Mouse (Mus musculus) urinary bladder, postnatal 10 days (tissue): ENCODE measurements around the gene Mcam.
A peak's percentile ranks its signal among the peaks of the same experiment; 100 is the strongest.

Experiments
- DNase-seq: peaks from one replicate; pipeline ENCODE4 v3.0.0; 2022; ENCODE audit warnings: low spot score

Mcam gene

GRCm38 (mm10) chr9:44134101-44134850 is at the start of gene Mcam:
Gene Mcam, plus strand, starts transcription at chr9:44134469.
- no peak for DNase-seq

GRCm38 (mm10) chr9:44084659-44085229 is 49.5 kb upstream of the Mcam start:
- peak; percentile 78 for DNase-seq

- no peak for DNase-seq
Observed at GRCm38 (mm10) chr9:44085276-44085675, 49.0 kb upstream of the Mcam start.

DNA sequence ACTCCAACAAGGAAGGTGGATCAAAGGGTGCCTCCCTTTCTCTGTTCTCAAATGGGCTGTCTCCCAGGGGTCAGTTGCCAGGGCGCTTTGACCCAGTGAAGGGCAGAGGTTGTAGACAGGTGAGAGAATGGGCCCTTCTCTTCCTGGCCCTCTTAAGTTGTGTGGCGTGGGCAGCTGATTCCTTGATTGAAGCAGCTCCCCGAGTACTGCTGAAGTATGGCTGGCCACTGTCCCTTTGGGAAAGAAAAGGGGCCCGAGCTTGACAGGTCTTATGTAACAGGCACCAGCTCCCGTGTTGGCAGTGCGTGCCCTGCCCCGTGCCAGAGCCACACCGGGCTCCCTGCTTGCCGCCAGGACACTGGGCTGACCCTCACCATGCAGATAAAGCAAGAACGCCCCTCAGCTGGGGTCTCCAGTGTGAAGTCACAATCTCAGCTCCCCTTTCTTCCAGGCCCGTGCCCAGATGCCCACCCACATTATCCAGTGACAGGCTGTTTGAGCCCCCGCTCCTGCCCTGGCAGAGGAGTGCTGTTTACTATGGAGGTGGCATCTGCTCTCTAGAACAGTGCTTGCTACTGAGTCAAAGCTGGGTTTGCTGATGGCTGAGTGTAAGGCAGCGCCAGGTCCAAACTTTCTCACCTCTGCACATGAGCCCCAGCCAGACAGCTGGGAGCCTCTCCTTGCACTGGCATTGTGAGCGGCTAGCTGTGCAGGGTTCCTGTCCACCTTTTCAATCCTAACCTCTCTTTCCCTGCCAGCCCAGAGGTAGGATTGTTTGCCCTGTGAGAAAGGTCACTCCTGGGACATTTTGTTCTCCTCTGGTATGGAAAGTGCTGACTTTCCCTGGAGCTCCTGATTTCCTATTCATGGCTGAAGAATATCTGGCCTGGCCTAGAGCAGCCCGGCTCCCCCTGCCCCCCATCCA is 48.3 kb upstream of the Mcam start:
- DNase-seq = no peak

DNA sequence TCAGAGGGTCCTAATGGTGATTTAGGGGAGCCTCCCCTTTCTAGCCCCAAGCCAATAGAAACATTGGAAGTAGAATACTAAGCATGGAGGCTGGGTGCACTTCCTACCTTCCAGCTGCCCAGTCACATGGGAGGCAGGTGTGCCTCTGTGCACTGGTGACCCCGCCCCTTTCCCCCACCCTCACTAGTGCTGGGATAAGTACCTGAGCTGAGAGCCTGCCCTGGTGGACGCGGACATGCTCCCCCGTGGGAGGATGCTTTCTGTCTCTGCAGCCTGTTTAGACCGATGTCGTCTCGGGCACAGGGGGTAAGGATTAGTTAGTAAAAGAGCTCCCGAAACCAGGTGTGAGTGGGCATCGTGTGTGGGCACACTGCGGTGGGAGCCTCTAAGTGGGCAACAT is 47.3 kb upstream of the Mcam start:
- no peak for DNase-seq

GRCm38 (mm10) chr9:44087761-44088455 is 46.4 kb upstream of the Mcam start:
- no peak for DNase-seq

- no peak for DNase-seq
Observed at GRCm38 (mm10) chr9:44088877-44089608, 45.2 kb upstream of the Mcam start.

- no peak for DNase-seq
Observed at GRCm38 (mm10) chr9:44093612-44094503, 40.4 kb upstream of the Mcam start.

- DNase-seq = no peak
Observed at GRCm38 (mm10) chr9:44094737-44095136, 39.5 kb upstream of the Mcam start.

DNA sequence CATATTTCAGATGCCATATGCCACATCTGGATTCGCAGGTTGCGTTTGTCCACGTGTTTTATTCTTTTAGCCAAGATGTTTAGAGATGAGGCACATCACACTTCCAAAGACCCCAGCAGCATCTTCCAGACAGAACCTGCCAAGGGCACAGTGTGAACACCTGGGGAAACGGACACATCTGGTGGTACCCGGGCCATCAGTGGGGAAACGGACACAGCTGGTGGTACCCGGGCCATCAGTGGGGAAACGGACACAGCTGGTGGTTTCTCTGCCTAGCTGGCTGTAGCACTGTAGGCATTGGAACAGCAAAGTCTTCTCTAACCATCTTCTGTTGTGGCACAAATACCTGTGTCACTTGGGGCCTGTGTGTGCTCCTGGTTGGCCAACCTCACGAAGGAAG is 38.5 kb upstream of the Mcam start:
- no peak for DNase-seq

DNA sequence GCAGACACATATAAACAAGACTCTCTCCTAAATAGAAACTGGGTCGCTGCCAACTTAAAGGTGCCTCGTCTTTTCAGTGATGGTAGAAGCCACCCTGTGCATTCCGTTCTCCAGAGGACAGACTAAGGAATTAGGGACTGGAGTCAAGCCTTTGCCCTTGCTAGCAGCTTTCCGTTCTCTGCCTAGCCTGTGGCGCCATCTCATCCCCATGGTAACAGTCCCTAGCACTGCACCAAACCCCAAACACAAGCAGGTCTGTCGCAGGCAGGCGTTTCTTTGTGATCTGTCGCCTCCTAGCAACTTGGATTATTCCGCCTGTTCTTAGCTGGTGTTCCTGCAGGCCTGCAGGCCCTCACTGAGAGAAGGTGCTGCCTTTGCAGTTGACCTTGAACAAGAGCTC is 37.7 kb upstream of the Mcam start:
- DNase-seq = no peak

GRCm38 (mm10) chr9:44101490-44101889 is 32.8 kb upstream of the Mcam start, which contains the start of gene Mfrp:
Gene Mfrp, plus strand, starts transcription at chr9:44101729.
- no peak for DNase-seq

- no peak for DNase-seq
Observed at GRCm38 (mm10) chr9:44104881-44105280, 29.4 kb upstream of the Mcam start.

DNA sequence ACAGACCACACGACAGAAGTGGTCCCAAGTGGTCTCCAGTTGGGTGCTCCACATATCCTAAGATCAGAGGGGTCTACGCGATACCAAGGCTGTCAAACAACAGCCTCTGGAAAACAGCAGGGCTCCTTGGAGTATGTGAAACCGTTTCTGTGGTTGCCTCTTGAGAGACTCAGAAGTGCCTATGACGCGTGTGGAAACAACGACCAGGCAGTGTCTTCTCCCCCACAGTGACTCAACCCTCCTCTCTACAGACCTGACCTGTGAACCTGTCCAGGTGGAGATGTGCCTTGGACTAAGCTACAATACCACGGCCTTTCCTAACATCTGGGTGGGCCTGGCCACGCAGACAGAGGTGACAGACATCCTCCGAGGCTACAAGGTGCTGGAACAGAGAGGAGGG is 28.5 kb upstream of the Mcam start:
- DNase-seq = no peak

DNA sequence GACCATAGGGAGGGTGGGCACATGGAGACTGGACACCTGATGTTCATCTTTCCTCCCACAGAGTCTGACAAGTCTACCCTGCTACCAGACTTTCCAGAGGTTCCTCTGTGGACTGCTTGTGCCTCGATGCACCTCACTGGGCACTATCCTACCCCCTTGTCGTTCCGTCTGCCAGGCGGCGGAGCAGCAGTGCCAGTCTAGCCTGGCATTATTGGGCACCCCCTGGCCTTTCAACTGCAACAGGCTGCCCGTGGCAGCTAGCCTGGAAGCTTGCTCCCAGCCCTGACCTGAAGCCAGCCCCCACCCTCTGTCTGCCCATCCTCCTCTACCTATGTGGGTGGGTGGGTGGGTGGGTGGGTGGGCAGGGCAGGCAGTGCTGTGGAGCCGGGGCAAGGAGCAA is 28.1 kb upstream of the Mcam start:
- DNase-seq = no peak

- no peak for DNase-seq
Observed at GRCm38 (mm10) chr9:44106596-44106995, 27.7 kb upstream of the Mcam start.

GRCm38 (mm10) chr9:44107110-44107509 is 27.2 kb upstream of the Mcam start, which contains the start of gene C1qtnf5:
Gene C1qtnf5, plus strand, starts transcription at chr9:44107245.
- peak; percentile 59 for DNase-seq

DNA sequence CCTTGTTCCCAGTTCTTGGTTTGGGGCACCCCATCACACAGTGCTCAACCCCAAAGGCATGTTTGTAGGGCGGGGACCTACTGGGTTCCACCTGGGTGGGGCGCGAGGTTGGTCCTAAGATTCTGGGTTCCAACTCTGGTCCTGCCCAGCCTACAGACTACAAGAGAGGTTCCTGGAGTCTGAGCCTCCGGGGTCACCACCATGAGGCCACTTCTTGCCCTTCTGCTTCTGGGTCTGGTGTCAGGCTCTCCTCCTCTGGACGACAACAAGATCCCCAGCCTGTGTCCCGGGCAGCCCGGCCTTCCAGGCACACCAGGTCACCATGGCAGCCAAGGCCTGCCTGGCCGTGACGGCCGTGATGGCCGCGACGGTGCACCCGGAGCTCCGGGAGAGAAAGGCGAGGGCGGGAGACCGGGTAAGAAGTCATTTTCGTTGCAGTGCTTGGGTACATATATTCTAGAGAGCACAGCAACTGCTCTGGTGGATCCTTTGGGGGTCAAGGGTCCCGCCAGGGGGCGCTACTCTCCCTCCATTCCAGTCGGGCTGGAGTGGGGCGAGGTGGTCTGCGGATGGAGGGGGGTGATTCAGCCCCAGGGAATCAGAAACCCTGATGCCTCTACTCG is 26.6 kb upstream of the Mcam start:
- DNase-seq = no peak

DNA sequence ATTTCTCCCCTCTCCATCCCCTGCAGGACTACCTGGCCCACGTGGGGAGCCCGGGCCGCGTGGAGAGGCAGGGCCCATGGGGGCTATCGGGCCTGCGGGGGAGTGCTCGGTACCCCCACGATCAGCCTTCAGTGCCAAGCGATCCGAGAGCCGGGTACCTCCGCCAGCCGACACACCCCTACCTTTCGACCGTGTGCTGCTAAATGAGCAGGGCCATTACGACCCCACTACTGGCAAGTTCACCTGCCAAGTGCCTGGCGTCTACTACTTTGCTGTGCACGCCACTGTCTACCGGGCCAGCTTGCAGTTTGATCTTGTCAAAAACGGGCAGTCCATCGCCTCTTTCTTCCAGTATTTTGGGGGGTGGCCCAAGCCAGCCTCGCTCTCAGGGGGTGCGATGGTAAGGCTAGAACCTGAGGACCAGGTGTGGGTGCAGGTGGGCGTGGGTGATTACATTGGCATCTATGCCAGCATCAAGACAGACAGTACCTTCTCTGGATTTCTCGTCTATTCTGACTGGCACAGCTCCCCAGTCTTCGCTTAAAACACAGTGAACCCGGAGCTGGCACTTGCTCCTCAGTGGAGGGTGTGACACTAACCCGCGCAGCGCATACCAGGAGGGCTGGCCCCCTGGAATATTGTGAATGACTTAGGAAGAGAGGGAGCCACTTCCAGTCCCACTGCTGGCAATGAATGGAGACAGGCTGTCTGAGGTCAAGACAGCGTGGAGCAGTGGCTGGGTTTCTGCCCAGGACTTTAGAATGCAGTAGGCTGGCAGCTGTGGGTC is 25.8 kb upstream of the Mcam start:
- DNase-seq = no peak
